9 mouse cellular contexts compared by ENCODE assay signal in genomic region chr1:87316672-87317071, GRCm38 (mm10). TPM values are rescaled to one million over a fixed set of nuclear protein-coding genes. Genes with fewer than 3 reads are reported as not detected.
DNase-seq lines count a peak whose midpoint lies in the region; ATAC-seq and TF ChIP-seq lines count a peak whose summit lies in the region.
"Had no signal": no experiment of that assay in that cellular context is flagged by ENCODE, and none has a peak within 500 bp of the region (broad histone marks: within the 10 kb centered on the region; RNA-seq: fewer than 3 reads in every experiment).

No protein-coding gene starts in this region.

- peaks cover 26% of the 10 kb centered on the region for H3K9me3 ChIP-seq in embryonic facial prominence, embryonic 14.5 days (ENCODE audit: control insufficient read depth, low read length)
- H3K9me3 ChIP-seq in embryonic facial prominence, embryonic 10.5 days: peaks cover 27% of the 10 kb centered on the region
- peaks cover 25% of the 10 kb centered on the region for H3K9me3 ChIP-seq in midbrain, embryonic 13.5 days

- TF ChIP-seq CTCF in lung, adult 2 months (IDR thresholded peaks at IDR 0.05; ENCODE audit: insufficient read depth, low read length): no peak

- H3K27ac ChIP-seq in embryonic facial prominence, embryonic 14.5 days (replicated peaks; ENCODE audit: low read depth, low read length): no peak overlapping the region
- H3K27ac ChIP-seq in embryonic facial prominence, embryonic 10.5 days (replicated peaks): no peak overlapping the region
- H3K27ac ChIP-seq in midbrain, embryonic 13.5 days: no peak overlapping the region
- H3K27ac ChIP-seq: limb, embryonic 13.5 days had no signal

- no peak for TF ChIP-seq POLR2A in lung, adult 2 months (IDR thresholded peaks at IDR 0.05; ENCODE audit: borderline replicate concordance, extremely low read depth, low read depth, low read length)

- WGBS in embryonic facial prominence, embryonic 14.5 days: 26% methylated on average over 3 of the region's 3 CpGs
- WGBS in embryonic facial prominence, embryonic 10.5 days: 72% methylated on average over 3 of the region's 3 CpGs
- 27% methylated on average over 3 of the region's 3 CpGs for WGBS in lung, adult 2 months
- WGBS in midbrain, embryonic 13.5 days: 63% methylated on average over 3 of the region's 3 CpGs

- H3K4me3 ChIP-seq in embryonic facial prominence, embryonic 14.5 days (ENCODE audit: low read depth, low read length): no peak overlapping the region
- no peak overlapping the region for H3K4me3 ChIP-seq in embryonic facial prominence, embryonic 10.5 days
- no peak overlapping the region for H3K4me3 ChIP-seq in lung, adult 2 months (replicated peaks; ENCODE audit: extremely low read depth, low read depth, low read length)
- no peak overlapping the region for H3K4me3 ChIP-seq in midbrain, embryonic 13.5 days (replicated peaks)
- H3K4me3 ChIP-seq: limb, embryonic 13.5 days had no signal

- H3K27me3 ChIP-seq in embryonic facial prominence, embryonic 14.5 days (replicated peaks; ENCODE audit: control insufficient read depth, insufficient read depth, low read length): no peaks in the 10 kb centered on the region
- H3K27me3 ChIP-seq in embryonic facial prominence, embryonic 10.5 days (replicated peaks; ENCODE audit: low read depth, poor library complexity, severe bottlenecking): no peaks in the 10 kb centered on the region
- H3K27me3 ChIP-seq in midbrain, embryonic 13.5 days: no peaks in the 10 kb centered on the region
- H3K27me3 ChIP-seq: limb, embryonic 13.5 days had no signal

- ATAC-seq in embryonic facial prominence, embryonic 14.5 days (ENCODE audit: low read depth): peak; percentile 60; the same call in 1 of the 2 replicates
- ATAC-seq in midbrain, embryonic 13.5 days: no peak

- H3K4me1 ChIP-seq in embryonic facial prominence, embryonic 14.5 days (ENCODE audit: control insufficient read depth, insufficient read depth, low read length): no peaks in the 10 kb centered on the region
- no peaks in the 10 kb centered on the region for H3K4me1 ChIP-seq in embryonic facial prominence, embryonic 10.5 days
- no peaks in the 10 kb centered on the region for H3K4me1 ChIP-seq in lung, adult 2 months (ENCODE audit: control insufficient read depth, insufficient read depth, low read length)
- H3K4me1 ChIP-seq in midbrain, embryonic 13.5 days (replicated peaks): no peaks in the 10 kb centered on the region
- H3K4me1 ChIP-seq: limb, embryonic 13.5 days had no signal

- no peak overlapping the region for H3K9ac ChIP-seq in embryonic facial prominence, embryonic 14.5 days (ENCODE audit: low read depth, low read length)
- H3K9ac ChIP-seq in midbrain, embryonic 13.5 days (replicated peaks): no peak overlapping the region
- H3K9ac ChIP-seq: limb, embryonic 13.5 days had no signal

- no peaks in the 10 kb centered on the region for H3K36me3 ChIP-seq in embryonic facial prominence, embryonic 14.5 days (ENCODE audit: control insufficient read depth, insufficient read depth, low read length)
- no peaks in the 10 kb centered on the region for H3K36me3 ChIP-seq in embryonic facial prominence, embryonic 10.5 days (replicated peaks)
- H3K36me3 ChIP-seq in midbrain, embryonic 13.5 days: no peaks in the 10 kb centered on the region

- H3K4me2 ChIP-seq in embryonic facial prominence, embryonic 14.5 days (ENCODE audit: low read depth, low read length): no peak overlapping the region
- no peak overlapping the region for H3K4me2 ChIP-seq in midbrain, embryonic 13.5 days (replicated peaks)
- H3K4me2 ChIP-seq: limb, embryonic 13.5 days had no signal

- intact Hi-C loops in heart, postnatal 36 days (cut with DNase I): no loop called here
- intact Hi-C loops in left cerebral cortex, postnatal 25 days (cut with DNase I): no loop called here

- peak; percentile 36 for DNase-seq in embryonic facial prominence, embryonic 14.5 days (ENCODE audit: low spot score)
- no peak for DNase-seq in embryonic facial prominence, embryonic 10.5 days (ENCODE audit: low spot score)
- DNase-seq in lung, postnatal 10 days: peak; percentile 45
- DNase-seq in lung, adult 2 months: no peak
- peak; percentile 9 to 12 for DNase-seq in heart, postnatal 36 days
- DNase-seq in left cerebral cortex, postnatal 25 days (ENCODE audit: low spot score in 2 of 2): peak; percentile 32 to 33
- DNase-seq in thymus, postnatal 10 days (ENCODE audit: low spot score in 2 of 2): no peak

RNA-seq across cellular contexts. Expression of gene Gigyf2, which starts 10.1 kb away (rescaled TPM):
- 41.6 and 46.8 TPM in 2 replicates for polyA plus RNA-seq in embryonic facial prominence, embryonic 14.5 days (2014; fragmentation: Nextera tagmentation; extraction: Ambion mirVana)
- polyA plus RNA-seq in embryonic facial prominence, embryonic 10.5 days (2016; fragmentation: Nextera tagmentation; extraction: Ambion mirVana): 49.7 and 55.2 TPM in 2 replicates
- polyA plus RNA-seq in lung, adult 2 months (2012; rRNA removed): 20.2 and 30.4 TPM in 2 replicates
- 10 to 100 TPM; 43.3 to 46.4 TPM for total RNA-seq in heart, postnatal 36 days (2021)
- 100 to 1,000 TPM; 107 to 108 TPM for total RNA-seq in left cerebral cortex, postnatal 25 days (2021)
- polyA plus RNA-seq in midbrain, embryonic 13.5 days (2015; fragmentation: Nextera tagmentation; extraction: Ambion mirVana): 70.6 and 74.5 TPM in 2 replicates

RNA-seq across cellular contexts. Expression of gene Efhd1, which starts 52.5 kb away (rescaled TPM):
- polyA plus RNA-seq in embryonic facial prominence, embryonic 14.5 days (2014; fragmentation: Nextera tagmentation; extraction: Ambion mirVana): 4.3 and 6.4 TPM in 2 replicates
- polyA plus RNA-seq in embryonic facial prominence, embryonic 10.5 days (2016; fragmentation: Nextera tagmentation; extraction: Ambion mirVana): 0.69 and 0.77 TPM in 2 replicates
- polyA plus RNA-seq in lung, adult 2 months (2012; rRNA removed): 1.7 and 3.0 TPM in 2 replicates
- 1 to 10 TPM; 2.5 to 3.7 TPM for total RNA-seq in heart, postnatal 36 days (2021)
- total RNA-seq in left cerebral cortex, postnatal 25 days (2021): 10 to 100 TPM; 11.6 to 12.1 TPM
- 0.51 and 1.0 TPM in 2 replicates for polyA plus RNA-seq in midbrain, embryonic 13.5 days (2015; fragmentation: Nextera tagmentation; extraction: Ambion mirVana)

Comparison
In these comparisons a context has a peak if more than half of its experiments do, and no peak if none do; other contexts are left out.
1. DNase-seq: peak in embryonic facial prominence, embryonic 14.5 days (single experiment), lung, postnatal 10 days (single experiment), heart, postnatal 36 days (2 of 2) and left cerebral cortex, postnatal 25 days (2 of 2); none in embryonic facial prominence, embryonic 10.5 days (single experiment), lung, adult 2 months (single experiment) and thymus, postnatal 10 days (0 of 2).